Mouse (Mus musculus) megakaryocyte, embryonic 14.5 days (primary cell): Measurements from ENCODE around the gene Mum1l1.
"Not testable (repeated sequence)": the region's sequence is repeated elsewhere in the genome, so short reads cannot be mapped to it uniquely, and the experiment has no call there.

Experiments
- FLI1 ChIP-seq: IDR thresholded peaks from 2 replicates; pipeline ENCODE4 v1.6.1; 2012; ENCODE audit warnings: low read length, inconsistent platforms, mixed read lengths
- GATA1 ChIP-seq: IDR thresholded peaks from 3 replicates; pipeline ENCODE4 v1.6.1; 2012; ENCODE audit warnings: mixed read lengths, low read length, inconsistent platforms, borderline replicate concordance

DNA sequence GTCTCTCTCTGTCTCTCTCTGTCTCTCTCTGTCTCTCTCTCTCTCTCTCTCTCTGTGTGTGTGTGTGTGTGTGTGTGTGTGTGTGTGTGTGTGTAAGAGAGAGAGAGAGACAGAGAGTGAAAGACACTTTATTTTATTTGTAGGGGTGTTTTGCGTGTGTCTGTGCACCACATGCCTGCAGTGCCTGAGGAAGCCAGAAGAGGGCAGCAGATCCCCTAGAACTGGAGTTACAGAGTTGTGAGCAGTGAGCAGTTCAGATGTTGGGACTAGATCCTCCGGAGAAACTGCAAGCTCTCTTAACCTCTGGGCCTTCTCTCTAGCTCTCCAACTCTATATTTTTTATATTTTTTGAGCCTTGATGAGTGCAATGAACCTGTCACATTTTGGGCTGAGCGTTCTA lies 18.3 kb upstream of the Mum1l1 start:
- TF ChIP-seq GATA1, FLI1: not testable (repeated sequence)
